Mouse (Mus musculus) heart, embryonic 16.5 days (tissue): Measurements from ENCODE around the gene Masp2. TPM values are rescaled to one million over a fixed set of nuclear protein-coding genes. Genes with fewer than 3 reads are reported as not detected.

Experiments used
- ATAC-seq: fragments of 200-750 bp; cut with Nextera tagmentation; replicated peaks from 2 replicates; pipeline ENCODE4 v1.8.0; 2017; ENCODE audit warnings: moderate number of reproducible peaks; ENCODE audit not compliant: insufficient read depth, low FRiP score; ENCODE audit errors: extremely low read depth
- H3K27ac ChIP-seq: fragments of 300-500 bp; sonication (generic); 2 replicates; pipeline ENCODE4 v1.5.1; 2014; ENCODE audit warnings: mild to moderate bottlenecking, low read length, control low read depth, moderate library complexity
- H3K27me3 ChIP-seq: fragments of 300-500 bp; sonication (generic); 2 replicates; pipeline ENCODE4 v1.6.1; 2014; ENCODE audit warnings: low read length, mixed read lengths; ENCODE audit not compliant: control insufficient read depth, insufficient read depth
- H3K36me3 ChIP-seq: fragments of 300-500 bp; sonication (generic); 2 replicates; pipeline ENCODE4 v1.6.1; 2014; ENCODE audit not compliant: control insufficient read depth, insufficient read depth
- H3K4me1 ChIP-seq: fragments of 300-500 bp; sonication (generic); 2 replicates; pipeline ENCODE4 v1.6.1; 2014; ENCODE audit warnings: low read length, mixed read lengths; ENCODE audit not compliant: control insufficient read depth, insufficient read depth
- H3K4me2 ChIP-seq: fragments of 300-500 bp; sonication (generic); 2 replicates; pipeline ENCODE4 v1.6.1; 2014; ENCODE audit warnings: low read depth, mild to moderate bottlenecking, control low read depth, low read length
- H3K4me3 ChIP-seq: fragments of 300-500 bp; sonication (generic); 2 replicates; pipeline ENCODE4 v1.5.1; 2014; ENCODE audit warnings: mild to moderate bottlenecking, control low read depth, low read length
- H3K9ac ChIP-seq: fragments of 300-500 bp; sonication (generic); 2 replicates; pipeline ENCODE4 v1.6.1; 2014; ENCODE audit warnings: low read length, control low read depth
- H3K9me3 ChIP-seq: fragments of 300-500 bp; sonication (generic); replicated peaks from 2 replicates; pipeline ENCODE4 v1.6.1; 2016; ENCODE audit warnings: low read length; ENCODE audit not compliant: control insufficient read depth
- WGBS: fragments of 180-500 bp; shearing (Covaris S2); extraction: QIAGEN DNeasy Blood & Tissue Kit; methylation state at CpG from one replicate; pipeline ENCODE4 v1.1.7; 2014; 5-methylcytosine and 5-hydroxymethylcytosine counted together
- polyA plus RNA-seq: library from polyadenylated mRNA; unstranded; fragments of >200 nt; fragmentation: Nextera tagmentation; extraction: Ambion mirVana; gene quantifications from 2 replicates; pipeline ENCODE4 v1.2.1, GENCODE M21; 2015

The Masp2 gene
- 0.34 and 0.45 TPM in 2 replicates for polyA plus RNA-seq

DNA sequence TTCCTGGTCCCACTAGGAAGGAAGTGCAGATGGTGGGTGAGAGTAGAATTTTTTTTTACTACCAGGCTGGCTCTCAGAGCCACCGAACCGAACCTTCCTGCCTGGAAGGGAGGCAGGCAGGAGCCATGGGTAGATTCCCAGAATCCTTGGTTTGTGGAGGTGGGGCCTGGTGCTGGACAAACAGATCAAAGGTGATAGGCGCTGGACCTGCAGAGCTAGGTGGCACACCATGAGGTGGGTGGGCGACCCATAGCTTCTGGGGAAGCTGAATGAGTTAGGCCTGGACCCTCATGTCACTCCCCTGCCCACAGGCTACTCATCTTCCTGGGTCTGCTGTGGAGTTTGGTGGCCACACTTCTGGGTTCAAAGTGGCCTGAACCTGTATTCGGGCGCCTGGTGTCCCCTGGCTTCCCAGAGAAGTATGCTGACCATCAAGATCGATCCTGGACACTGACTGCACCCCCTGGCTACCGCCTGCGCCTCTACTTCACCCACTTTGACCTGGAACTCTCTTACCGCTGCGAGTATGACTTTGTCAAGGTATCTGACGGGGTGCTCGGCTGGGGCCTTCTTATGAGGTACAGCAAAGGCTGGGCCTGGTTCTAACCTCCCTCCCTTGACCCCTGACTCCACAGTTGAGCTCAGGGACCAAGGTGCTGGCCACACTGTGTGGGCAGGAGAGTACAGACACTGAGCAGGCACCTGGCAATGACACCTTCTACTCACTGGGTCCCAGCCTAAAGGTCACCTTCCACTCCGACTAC, at the start of gene Masp2:
Gene Masp2 (plus strand): TSS at position 198 of the 764 bp plus-strand sequence.
- Histone ChIP-seq H3K27ac (no peak within 1 kb of the TSS), H3K27me3 (no peaks in the 10 kb centered on the region), H3K9me3 (no peaks in the 10 kb centered on the region), H3K36me3 (peaks cover 7% of the 10 kb centered on the region), H3K4me2 (no peak within 1 kb of the TSS), H3K4me1 (no peaks in the 10 kb centered on the region), H3K9ac (no peak within 1 kb of the TSS), H3K4me3 (no peak within 1 kb of the TSS)
- ATAC-seq: no peak
- 83% methylated on average over 14 of the region's 14 CpGs for WGBS

DNA sequence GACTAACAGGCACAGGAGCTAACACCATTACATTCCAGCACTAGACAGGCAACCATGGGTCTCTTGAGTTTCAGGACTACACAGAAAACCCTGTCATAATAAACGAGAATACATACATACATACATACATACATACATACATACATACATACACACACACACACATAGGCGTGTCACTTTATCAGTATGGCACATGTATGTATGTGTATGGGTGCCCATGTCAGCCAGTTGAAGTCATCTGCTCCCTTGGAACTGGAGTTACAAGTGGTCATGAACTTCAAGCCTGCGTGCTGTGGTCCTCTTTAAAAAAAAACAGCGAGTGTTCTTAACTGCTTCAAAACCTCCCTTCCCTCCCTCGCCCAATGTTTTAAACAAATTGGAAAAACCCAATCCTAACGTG, 44.6 kb upstream of the Masp2 start:
- H3K9me3 ChIP-seq: no peaks in the 10 kb centered on the region
- H3K27me3 ChIP-seq: no peaks in the 10 kb centered on the region
- H3K36me3 ChIP-seq: peaks cover 58% of the 10 kb centered on the region
- peak overlapping the region; percentile 94 for H3K4me3 ChIP-seq
- peak overlapping the region; percentile 98 for H3K9ac ChIP-seq
- peaks cover 9% of the 10 kb centered on the region for H3K4me1 ChIP-seq
- peak overlapping the region; percentile 91 for H3K27ac ChIP-seq
- 0 out of 2 replicates have a peak, but pooled peaks have one; percentile 14 for ATAC-seq
- H3K4me2 ChIP-seq: peak overlapping the region; percentile 73
- WGBS: 22% methylated on average over 6 of the region's 6 CpGs

DNA sequence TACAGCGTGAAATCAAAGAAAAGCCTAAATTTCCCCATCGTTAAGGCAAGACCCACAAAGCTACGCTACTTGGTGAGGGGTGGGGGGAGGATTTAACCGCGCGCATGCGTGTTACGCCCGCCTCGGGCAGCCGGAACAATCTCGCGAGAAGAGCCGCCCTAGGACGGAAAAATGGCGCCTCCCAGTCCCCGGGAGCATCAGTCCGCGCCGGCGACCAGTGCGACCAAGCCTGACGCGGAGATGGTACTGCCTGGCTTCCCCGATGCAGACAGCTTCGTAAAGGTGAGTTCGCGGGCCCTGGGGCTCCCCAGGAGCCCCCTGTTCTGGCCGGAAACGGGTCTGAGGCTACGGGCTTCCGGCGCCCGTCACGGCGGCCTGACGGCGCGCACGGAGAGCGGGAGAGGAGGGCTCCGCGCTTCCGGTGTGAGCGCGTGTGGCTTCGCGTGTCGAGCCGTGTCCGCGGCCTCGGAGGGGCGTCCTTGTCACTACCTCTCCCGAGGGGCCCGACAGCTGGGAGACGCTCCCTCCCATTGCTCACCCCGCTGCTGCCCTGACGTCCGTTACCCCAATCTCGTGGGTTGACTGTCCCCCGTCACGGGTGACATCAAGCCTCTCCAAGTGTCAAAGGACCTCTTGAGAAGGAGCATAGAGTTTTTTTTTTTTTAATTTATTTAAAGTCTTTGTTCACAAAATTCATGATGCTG, 43.9 kb upstream of the Masp2 start, which contains the start of gene Exosc10:
Gene Exosc10 (plus strand): TSS at position 133 of the 704 bp plus-strand sequence.
- Histone ChIP-seq H3K4me3 (peak within 1 kb of the TSS; percentile 94), H3K36me3 (peaks cover 57% of the 10 kb centered on the region)
- under 1% methylated on average over 63 of the region's 63 CpGs for WGBS

DNA sequence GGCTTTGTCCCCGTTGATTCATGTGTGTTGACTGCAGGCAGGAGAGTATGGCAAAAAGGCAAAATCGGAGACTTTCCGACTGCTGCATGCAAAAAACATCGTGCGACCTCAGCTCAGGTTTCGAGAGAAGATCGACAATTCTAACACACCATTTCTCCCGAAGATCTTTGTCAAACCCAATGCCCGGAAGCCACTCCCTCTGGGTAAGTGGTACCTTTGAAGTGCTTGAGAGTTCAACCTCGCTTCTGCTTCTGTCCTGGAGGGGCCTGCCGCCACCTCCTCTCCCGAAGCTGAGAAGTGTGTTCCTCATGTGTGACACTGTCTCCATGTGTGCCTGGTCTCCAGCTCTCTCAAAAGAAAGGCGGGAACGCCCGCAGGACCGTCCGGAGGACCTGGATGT, 39.7 kb upstream of the Masp2 start:
- peaks cover 75% of the 10 kb centered on the region for H3K36me3 ChIP-seq
- H3K27ac ChIP-seq: no peak overlapping the region
- 91% methylated on average over 17 of the region's 17 CpGs for WGBS
- peaks cover 9% of the 10 kb centered on the region for H3K4me1 ChIP-seq
- ATAC-seq: no peak
- H3K9me3 ChIP-seq: no peaks in the 10 kb centered on the region
- no peak overlapping the region for H3K4me3 ChIP-seq
- H3K9ac ChIP-seq: no peak overlapping the region
- no peaks in the 10 kb centered on the region for H3K27me3 ChIP-seq
- no peak overlapping the region for H3K4me2 ChIP-seq

More for the DNA sequence above, 43.9 kb upstream of the Masp2 start, which contains the start of gene Exosc10:
- peak; percentile 92 for ATAC-seq
- no peaks in the 10 kb centered on the region for H3K27me3 ChIP-seq
- peak within 1 kb of the TSS; percentile 98 for H3K9ac ChIP-seq
- H3K4me1 ChIP-seq: peaks cover 9% of the 10 kb centered on the region
- H3K27ac ChIP-seq: peak within 1 kb of the TSS; percentile 91
- no peaks in the 10 kb centered on the region for H3K9me3 ChIP-seq
- peak within 1 kb of the TSS; percentile 73 for H3K4me2 ChIP-seq

DNA sequence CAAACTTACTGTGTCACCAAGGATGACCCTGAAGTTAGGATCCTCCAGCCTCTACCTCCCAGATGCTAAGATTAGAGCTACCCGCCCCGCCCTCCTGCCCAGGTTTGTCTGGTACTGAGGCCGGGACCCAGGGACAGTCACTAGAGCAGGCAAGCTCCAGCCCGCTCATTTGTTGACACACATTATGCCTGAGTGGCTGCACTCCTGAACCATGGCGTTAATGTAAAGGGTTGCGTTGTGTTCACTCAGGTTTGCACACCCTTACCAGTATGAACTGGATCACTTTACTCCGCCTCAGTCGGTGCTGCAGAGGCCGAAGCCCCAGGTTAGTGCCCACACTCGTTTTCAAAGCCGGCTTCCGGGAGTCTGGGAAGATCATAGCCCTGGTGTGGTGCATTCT, 38.8 kb upstream of the Masp2 start:
- 91% methylated on average over 12 of the region's 12 CpGs for WGBS

DNA sequence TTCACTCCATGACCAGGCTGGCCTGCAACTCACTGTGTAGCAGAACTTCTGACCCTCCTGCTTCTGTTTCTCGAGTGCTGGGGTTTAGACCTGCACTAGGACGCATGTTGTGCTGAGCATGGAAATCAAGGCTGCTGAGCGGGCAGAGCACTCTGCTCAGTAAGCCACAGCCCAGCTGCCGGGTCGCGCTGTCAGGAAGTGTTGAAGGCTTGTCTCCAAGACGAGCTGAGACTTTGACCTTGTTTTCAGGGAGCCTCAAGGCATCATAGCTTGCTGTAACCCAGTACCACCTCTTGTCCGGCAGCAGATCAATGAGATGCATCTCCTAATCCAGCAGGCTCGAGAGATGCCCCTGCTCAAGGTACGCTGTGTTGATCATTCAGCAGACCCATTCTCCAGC, 32.2 kb upstream of the Masp2 start:
- no peaks in the 10 kb centered on the region for H3K27me3 ChIP-seq
- H3K4me3 ChIP-seq: no peak overlapping the region
- no peaks in the 10 kb centered on the region for H3K4me1 ChIP-seq
- WGBS: 89% methylated on average over 10 of the region's 10 CpGs
- no peak overlapping the region for H3K27ac ChIP-seq
- peaks cover 92% of the 10 kb centered on the region for H3K36me3 ChIP-seq
- no peak for ATAC-seq
- H3K9ac ChIP-seq: no peak overlapping the region
- no peak overlapping the region for H3K4me2 ChIP-seq
- H3K9me3 ChIP-seq: no peaks in the 10 kb centered on the region

More for the DNA sequence above, 38.8 kb upstream of the Masp2 start:
- Histone ChIP-seq H3K9ac (no peak overlapping the region), H3K4me1 (peaks cover 6% of the 10 kb centered on the region; the same call in 1 of the 2 replicates), H3K4me3 (no peak overlapping the region), H3K27me3 (no peaks in the 10 kb centered on the region), H3K36me3 (peaks cover 84% of the 10 kb centered on the region), H3K4me2 (no peak overlapping the region), H3K9me3 (no peaks in the 10 kb centered on the region), H3K27ac (no peak overlapping the region)
- ATAC-seq: no peak

DNA sequence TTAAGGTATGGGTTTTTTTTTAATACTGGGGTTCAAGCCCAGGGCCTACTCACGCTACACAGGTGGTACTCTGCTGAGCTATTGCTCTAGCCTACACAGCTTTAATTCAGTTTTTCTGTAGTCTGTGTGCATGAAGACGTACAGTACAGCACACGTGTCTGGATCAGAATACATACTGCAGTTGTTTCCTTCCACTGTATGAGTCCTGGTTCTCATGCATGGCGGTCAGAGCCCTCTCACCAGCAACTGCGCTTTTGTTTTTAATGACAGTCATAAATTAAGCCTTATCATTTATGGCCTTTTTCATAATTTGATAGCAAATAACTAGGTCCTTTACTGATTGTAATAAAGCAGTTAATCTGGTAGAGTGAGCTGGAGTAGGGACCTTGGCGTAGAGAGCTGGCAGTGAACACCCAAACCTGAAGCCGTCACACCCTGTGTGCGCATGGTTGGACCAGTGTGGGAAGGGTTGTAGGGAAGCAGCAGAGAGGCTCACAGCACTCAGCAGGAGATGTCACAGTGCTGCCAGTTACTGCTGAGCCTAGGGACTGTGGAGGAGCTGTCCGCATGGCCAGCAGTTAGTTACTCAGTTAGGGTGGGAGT, 31.6 kb upstream of the Masp2 start:
- Histone ChIP-seq H3K9me3 (no peaks in the 10 kb centered on the region), H3K36me3 (peaks cover 93% of the 10 kb centered on the region), H3K4me3 (no peak overlapping the region), H3K4me2 (no peak overlapping the region), H3K9ac (no peak overlapping the region), H3K4me1 (no peaks in the 10 kb centered on the region), H3K27ac (no peak overlapping the region), H3K27me3 (no peaks in the 10 kb centered on the region)
- no peak for ATAC-seq
- 96% methylated on average over 9 of the region's 9 CpGs for WGBS

DNA sequence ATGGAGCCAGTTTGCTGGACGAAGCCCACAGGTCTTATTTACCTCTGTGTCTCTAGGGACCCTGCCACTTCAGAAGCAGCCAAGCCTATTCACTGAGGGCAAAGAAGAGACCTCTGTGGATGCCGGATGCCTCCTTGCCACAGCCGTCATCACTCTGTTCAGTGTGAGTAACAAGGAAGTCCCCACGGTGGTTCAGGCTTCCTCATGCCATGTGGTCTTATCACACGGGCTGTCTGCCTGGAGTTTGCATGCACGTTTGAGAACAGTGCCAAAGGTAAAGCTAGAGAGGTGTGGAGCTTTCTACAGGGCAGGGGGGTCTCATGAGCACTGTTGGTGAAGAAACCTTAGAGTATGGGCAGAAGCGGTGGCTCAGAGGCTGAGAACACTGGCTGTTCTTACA, 29.1 kb upstream of the Masp2 start:
- Histone ChIP-seq H3K9ac (no peak overlapping the region), H3K36me3 (peaks cover 87% of the 10 kb centered on the region), H3K4me2 (no peak overlapping the region), H3K9me3 (no peaks in the 10 kb centered on the region), H3K4me1 (no peaks in the 10 kb centered on the region), H3K27ac (no peak overlapping the region), H3K4me3 (no peak overlapping the region), H3K27me3 (no peaks in the 10 kb centered on the region)
- no peak for ATAC-seq
- 83% methylated on average over 7 of the region's 7 CpGs for WGBS

DNA sequence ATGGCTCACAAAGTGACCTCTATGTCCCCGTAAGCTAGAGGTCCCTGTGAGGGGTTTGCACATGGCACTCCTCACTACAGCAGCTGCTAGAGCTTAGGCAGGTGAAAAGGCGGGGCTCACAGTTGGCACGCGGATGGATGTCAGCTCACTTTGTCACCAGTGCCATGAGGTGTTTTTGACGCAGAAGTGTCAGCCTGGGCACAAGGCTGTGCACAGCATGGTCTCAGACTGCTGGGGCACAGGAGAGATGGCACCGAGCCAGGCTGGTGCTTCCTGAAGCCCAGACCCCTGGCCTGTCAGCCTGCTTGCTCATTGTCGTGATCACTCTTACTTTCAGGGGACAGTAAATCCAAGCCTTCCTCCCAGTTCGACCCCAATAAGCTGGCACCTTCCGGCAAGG, 21.6 kb upstream of the Masp2 start:
- 77% methylated on average over 9 of the region's 9 CpGs for WGBS
- H3K9ac ChIP-seq: no peak overlapping the region
- H3K4me1 ChIP-seq: no peaks in the 10 kb centered on the region
- H3K27me3 ChIP-seq: no peaks in the 10 kb centered on the region
- no peak overlapping the region for H3K4me2 ChIP-seq
- ATAC-seq: no peak
- no peak overlapping the region for H3K4me3 ChIP-seq
- H3K36me3 ChIP-seq: peaks cover 52% of the 10 kb centered on the region
- H3K9me3 ChIP-seq: no peaks in the 10 kb centered on the region
- H3K27ac ChIP-seq: no peak overlapping the region
